Mouse (Mus musculus): ENCODE results near the gene Wwox. TPM values are rescaled to one million over a fixed set of nuclear protein-coding genes. Genes with fewer than 3 reads are reported as not detected.

Gene Wwox
- polyA plus RNA-seq, 1 experiment: 11.3 TPM

- Histone ChIP-seq H3K9ac (ENCODE audit: low read depth, poor library complexity, severe bottlenecking) (no peak overlapping the region), H3K4me1 (ENCODE audit: control insufficient read depth, insufficient read depth, low read length) (no peaks in the 10 kb centered on the region), H3K9me3 (replicated peaks; ENCODE audit: control insufficient read depth, insufficient read depth, low read length, poor library complexity, severe bottlenecking) (no peaks in the 10 kb centered on the region), H3K4me3 (ENCODE audit: low read depth, low read length) (no peak overlapping the region), H3K27ac (ENCODE audit: insufficient read depth, low read length) (no peak overlapping the region), H3K36me3 (ENCODE audit: control insufficient read depth, insufficient read depth, low read length, poor library complexity, severe bottlenecking) (no peaks in the 10 kb centered on the region), H3K27me3 (ENCODE audit: control insufficient read depth, insufficient read depth, low read length, poor library complexity, severe bottlenecking) (no peaks in the 10 kb centered on the region)
- no peak for TF ChIP-seq EP300 (IDR thresholded peaks at IDR 0.05; ENCODE audit: insufficient read depth, low read depth, low read length)
These were observed 226.1 kb downstream of the Wwox start for GRCm38 (mm10) chr8:114665521-114665920.

- TF ChIP-seq EP300 (IDR thresholded peaks at IDR 0.05; ENCODE audit: insufficient read depth, low read depth, low read length) (no peak), CTCF (IDR thresholded peaks at IDR 0.05; ENCODE audit: low read depth, low read length) (no peak), POLR2A (IDR thresholded peaks at IDR 0.05; ENCODE audit: insufficient read depth, low read length) (no peak)
- Histone ChIP-seq H3K27ac (ENCODE audit: insufficient read depth, low read length) (no peak overlapping the region), H3K4me3 (ENCODE audit: low read depth, low read length) (no peak overlapping the region), H3K4me1 (ENCODE audit: control insufficient read depth, insufficient read depth, low read length) (no peaks in the 10 kb centered on the region), H3K9me3 (replicated peaks; ENCODE audit: control insufficient read depth, insufficient read depth, low read length, poor library complexity, severe bottlenecking) (peaks cover 2% of the 10 kb centered on the region), H3K27me3 (ENCODE audit: control insufficient read depth, insufficient read depth, low read length, poor library complexity, severe bottlenecking) (no peaks in the 10 kb centered on the region), H3K9ac (ENCODE audit: low read depth, poor library complexity, severe bottlenecking) (no peak overlapping the region), H3K36me3 (ENCODE audit: control insufficient read depth, insufficient read depth, low read length, poor library complexity, severe bottlenecking) (no peaks in the 10 kb centered on the region)
These were observed 231.3 kb downstream of the Wwox start for GRCm38 (mm10) chr8:114670801-114671200.

GRCm38 (mm10) chr8:114671237-114671674 is 231.8 kb downstream of the Wwox start:
- Histone ChIP-seq H3K27me3 (ENCODE audit: control insufficient read depth, insufficient read depth, low read length, poor library complexity, severe bottlenecking) (no peaks in the 10 kb centered on the region), H3K4me1 (ENCODE audit: control insufficient read depth, insufficient read depth, low read length) (no peaks in the 10 kb centered on the region), H3K9me3 (replicated peaks; ENCODE audit: control insufficient read depth, insufficient read depth, low read length, poor library complexity, severe bottlenecking) (peaks cover 2% of the 10 kb centered on the region), H3K27ac (ENCODE audit: insufficient read depth, low read length) (no peak overlapping the region), H3K4me3 (ENCODE audit: low read depth, low read length) (no peak overlapping the region), H3K9ac (ENCODE audit: low read depth, poor library complexity, severe bottlenecking) (no peak overlapping the region), H3K36me3 (ENCODE audit: control insufficient read depth, insufficient read depth, low read length, poor library complexity, severe bottlenecking) (no peaks in the 10 kb centered on the region)
- TF ChIP-seq CTCF (IDR thresholded peaks at IDR 0.05; ENCODE audit: low read depth, low read length) (no peak), EP300 (IDR thresholded peaks at IDR 0.05; ENCODE audit: insufficient read depth, low read depth, low read length) (no peak), POLR2A (IDR thresholded peaks at IDR 0.05; ENCODE audit: insufficient read depth, low read length) (no peak)

GRCm38 (mm10) chr8:114673416-114673815 is 234.0 kb downstream of the Wwox start:
- Histone ChIP-seq H3K27ac (ENCODE audit: insufficient read depth, low read length) (peak overlapping the region; percentile 20; the same call in 1 of the 2 replicates), H3K9me3 (replicated peaks; ENCODE audit: control insufficient read depth, insufficient read depth, low read length, poor library complexity, severe bottlenecking) (peaks cover 2% of the 10 kb centered on the region), H3K9ac (ENCODE audit: low read depth, poor library complexity, severe bottlenecking) (no peak overlapping the region), H3K36me3 (ENCODE audit: control insufficient read depth, insufficient read depth, low read length, poor library complexity, severe bottlenecking) (no peaks in the 10 kb centered on the region), H3K4me3 (ENCODE audit: low read depth, low read length) (no peak overlapping the region), H3K4me1 (ENCODE audit: control insufficient read depth, insufficient read depth, low read length) (no peaks in the 10 kb centered on the region), H3K27me3 (ENCODE audit: control insufficient read depth, insufficient read depth, low read length, poor library complexity, severe bottlenecking) (no peaks in the 10 kb centered on the region)
- TF ChIP-seq CTCF (IDR thresholded peaks at IDR 0.05; ENCODE audit: low read depth, low read length): no peak
- TF ChIP-seq POLR2A (IDR thresholded peaks at IDR 0.05; ENCODE audit: insufficient read depth, low read length): no peak
- TF ChIP-seq EP300 (IDR thresholded peaks at IDR 0.05; ENCODE audit: insufficient read depth, low read depth, low read length): no peak

- Histone ChIP-seq H3K36me3 (ENCODE audit: control insufficient read depth, insufficient read depth, low read length, poor library complexity, severe bottlenecking) (no peaks in the 10 kb centered on the region), H3K4me3 (ENCODE audit: low read depth, low read length) (no peak overlapping the region), H3K4me1 (ENCODE audit: control insufficient read depth, insufficient read depth, low read length) (no peaks in the 10 kb centered on the region), H3K27me3 (ENCODE audit: control insufficient read depth, insufficient read depth, low read length, poor library complexity, severe bottlenecking) (no peaks in the 10 kb centered on the region), H3K27ac (ENCODE audit: insufficient read depth, low read length) (no peak overlapping the region), H3K9ac (ENCODE audit: low read depth, poor library complexity, severe bottlenecking) (no peak overlapping the region), H3K9me3 (replicated peaks; ENCODE audit: control insufficient read depth, insufficient read depth, low read length, poor library complexity, severe bottlenecking) (peaks cover 2% of the 10 kb centered on the region)
- TF ChIP-seq POLR2A (IDR thresholded peaks at IDR 0.05; ENCODE audit: insufficient read depth, low read length) (no peak), CTCF (IDR thresholded peaks at IDR 0.05; ENCODE audit: low read depth, low read length) (no peak), EP300 (IDR thresholded peaks at IDR 0.05; ENCODE audit: insufficient read depth, low read depth, low read length) (no peak)
These were observed 235.7 kb downstream of the Wwox start for GRCm38 (mm10) chr8:114675151-114675550.

- H3K27ac ChIP-seq (ENCODE audit: insufficient read depth, low read length): no peak overlapping the region
- H3K27me3 ChIP-seq (ENCODE audit: control insufficient read depth, insufficient read depth, low read length, poor library complexity, severe bottlenecking): no peaks in the 10 kb centered on the region
- TF ChIP-seq EP300 (IDR thresholded peaks at IDR 0.05; ENCODE audit: insufficient read depth, low read depth, low read length) (0 out of 2 replicates have a peak, but pooled peaks have one; percentile 18), POLR2A (IDR thresholded peaks at IDR 0.05; ENCODE audit: insufficient read depth, low read length) (no peak)
- no peak overlapping the region for H3K9ac ChIP-seq (ENCODE audit: low read depth, poor library complexity, severe bottlenecking)
- H3K9me3 ChIP-seq (replicated peaks; ENCODE audit: control insufficient read depth, insufficient read depth, low read length, poor library complexity, severe bottlenecking): no peaks in the 10 kb centered on the region; the same call in none of the 2 replicates
- no peak overlapping the region for H3K4me3 ChIP-seq (ENCODE audit: low read depth, low read length)
- H3K4me1 ChIP-seq (ENCODE audit: control insufficient read depth, insufficient read depth, low read length): no peaks in the 10 kb centered on the region
- H3K36me3 ChIP-seq (ENCODE audit: control insufficient read depth, insufficient read depth, low read length, poor library complexity, severe bottlenecking): no peaks in the 10 kb centered on the region
These were observed 237.5 kb downstream of the Wwox start for GRCm38 (mm10) chr8:114676918-114677317.

All from ES-Bruce4 (cell line).